In genomic region chr13:81944047-81944446, GRCm38 (mm10) we compare ENCODE assay signal across 9 mouse cellular contexts.
DNase-seq lines count a peak whose midpoint lies in the region; ATAC-seq and TF ChIP-seq lines count a peak whose summit lies in the region.
"Had no signal": no experiment of that assay in that cellular context is flagged by ENCODE, and none has a peak within 500 bp of the region (broad histone marks: within the 10 kb centered on the region; RNA-seq: fewer than 3 reads in every experiment).

No protein-coding gene starts in this region.

- WGBS in forebrain, embryonic 12.5 days, result 12% methylated on average over 9 of the region's 9 CpGs
- WGBS in liver, postnatal 0 days (ENCODE audit: insufficient replicate concordance), result 17% methylated on average over 9 of the region's 9 CpGs
- 11% methylated on average over 9 of the region's 9 CpGs for WGBS in neural tube, embryonic 15.5 days

- DNase-seq in c-Kit-positive CD71-negative TER-119-negative erythroid progenitor cells, embryonic 14.5 days (ENCODE audit: low read depth), result peak; percentile 63
- DNase-seq in heart, postnatal 10 days, result peak; percentile 82 to 91
- peak; percentile 89 to 90 for DNase-seq in kidney, postnatal 4 days
- DNase-seq in liver, postnatal 0 days, result peak; percentile 75

- peak; percentile 91 for ATAC-seq in forebrain, embryonic 12.5 days (ENCODE audit: low FRiP score)
- ATAC-seq in liver, postnatal 0 days, result no peak
- ATAC-seq in neural tube, embryonic 15.5 days (ENCODE audit: low FRiP score), result peak; percentile 93

- no peaks in the 10 kb centered on the region for H3K27me3 ChIP-seq in E14TG2a.4 (ENCODE audit: insufficient read depth, low read length)
- no peaks in the 10 kb centered on the region for H3K27me3 ChIP-seq in forebrain, embryonic 12.5 days
- no peaks in the 10 kb centered on the region for H3K27me3 ChIP-seq in liver, postnatal 0 days (ENCODE audit: insufficient read depth, low read length)
- no peaks in the 10 kb centered on the region for H3K27me3 ChIP-seq in neural tube, embryonic 15.5 days (replicated peaks)
- no peaks in the 10 kb centered on the region for H3K27me3 ChIP-seq in testis, adult 2 months (ENCODE audit: control insufficient read depth, insufficient read depth, low read length)
- H3K27me3 ChIP-seq: liver, embryonic 15.5 days had no signal

- H3K9ac ChIP-seq in forebrain, embryonic 12.5 days, result no peak overlapping the region
- H3K9ac ChIP-seq in liver, postnatal 0 days (replicated peaks), result no peak overlapping the region
- H3K9ac ChIP-seq in neural tube, embryonic 15.5 days (replicated peaks), result peak overlapping the region; percentile 45
- H3K9ac ChIP-seq: liver, embryonic 15.5 days had no signal

- H3K4me1 ChIP-seq in E14TG2a.4 (replicated peaks; ENCODE audit: low read depth, low read length), result 0 out of 2 replicates have a peak, but pooled peaks cover 2% of the 10 kb centered on the region
- peaks cover 11% of the 10 kb centered on the region for H3K4me1 ChIP-seq in forebrain, embryonic 12.5 days
- H3K4me1 ChIP-seq in liver, postnatal 0 days (ENCODE audit: insufficient read depth), result no peaks in the 10 kb centered on the region
- peaks cover 13% of the 10 kb centered on the region for H3K4me1 ChIP-seq in neural tube, embryonic 15.5 days
- no peaks in the 10 kb centered on the region for H3K4me1 ChIP-seq in testis, adult 2 months (ENCODE audit: control insufficient read depth, insufficient read depth, low read length)
- H3K4me1 ChIP-seq: liver, embryonic 15.5 days had no signal

- H3K27ac ChIP-seq in forebrain, embryonic 12.5 days, result no peak overlapping the region
- no peak overlapping the region for H3K27ac ChIP-seq in liver, postnatal 0 days (ENCODE audit: low read depth)
- H3K27ac ChIP-seq in neural tube, embryonic 15.5 days (replicated peaks), result no peak overlapping the region
- H3K27ac ChIP-seq in testis, adult 2 months (ENCODE audit: control insufficient read depth, insufficient read depth, low read depth, low read length), result no peak overlapping the region
- H3K27ac ChIP-seq: liver, embryonic 15.5 days had no signal

- intact Hi-C loops in heart, postnatal 10 days (cut with DNase I), result loop anchor here (1.0 to 10.0 kb wide), 3 partner anchors 411 to 1711 kb away; no protein-coding TSS in a partner anchor

- no peak overlapping the region for H3K4me3 ChIP-seq in E14TG2a.4 (replicated peaks; ENCODE audit: low read length)
- H3K4me3 ChIP-seq in forebrain, embryonic 12.5 days (replicated peaks), result peak overlapping the region; percentile 21
- H3K4me3 ChIP-seq in liver, postnatal 0 days (ENCODE audit: low read depth, low read length), result no peak overlapping the region
- H3K4me3 ChIP-seq in neural tube, embryonic 15.5 days (replicated peaks), result peak overlapping the region; percentile 37
- no peak overlapping the region; the same call in 1 of the 2 replicates for H3K4me3 ChIP-seq in testis, adult 2 months (ENCODE audit: control insufficient read depth, low read depth, low read length)
- H3K4me3 ChIP-seq: liver, embryonic 15.5 days had no signal

- no peaks in the 10 kb centered on the region for H3K9me3 ChIP-seq in E14TG2a.4 (ENCODE audit: low read length)
- no peaks in the 10 kb centered on the region for H3K9me3 ChIP-seq in forebrain, embryonic 12.5 days
- H3K9me3 ChIP-seq in liver, postnatal 0 days (ENCODE audit: low read length), result no peaks in the 10 kb centered on the region
- H3K9me3 ChIP-seq in neural tube, embryonic 15.5 days (replicated peaks), result no peaks in the 10 kb centered on the region
- H3K9me3 ChIP-seq: liver, embryonic 15.5 days had no signal

- no peak for TF ChIP-seq EP300 in liver, postnatal 0 days (IDR thresholded peaks at IDR 0.05; ENCODE audit: low read depth)

- H3K36me3 ChIP-seq in E14TG2a.4 (ENCODE audit: insufficient read depth, low read length), result no peaks in the 10 kb centered on the region
- H3K36me3 ChIP-seq in forebrain, embryonic 12.5 days (replicated peaks), result no peaks in the 10 kb centered on the region
- H3K36me3 ChIP-seq in liver, postnatal 0 days (replicated peaks; ENCODE audit: insufficient read depth, low read length), result no peaks in the 10 kb centered on the region
- H3K36me3 ChIP-seq in neural tube, embryonic 15.5 days, result no peaks in the 10 kb centered on the region
- no peaks in the 10 kb centered on the region for H3K36me3 ChIP-seq in testis, adult 2 months (ENCODE audit: control insufficient read depth, insufficient read depth, low read length)
- H3K36me3 ChIP-seq: liver, embryonic 15.5 days had no signal

- peak; percentile 57 for TF ChIP-seq CTCF in E14TG2a.4 (conservative IDR thresholded peaks at IDR 0.05; ENCODE audit: low read length)
- TF ChIP-seq CTCF in liver, postnatal 0 days (IDR thresholded peaks at IDR 0.05; ENCODE audit: low read depth), result peak; percentile 85
- TF ChIP-seq CTCF in testis, adult 2 months (IDR thresholded peaks at IDR 0.05; ENCODE audit: control insufficient read depth, insufficient read depth, insufficient replicate concordance, low read depth, low read length), result peak; percentile 81; the same call in 1 of the 2 replicates

- peak overlapping the region; percentile 43 for H3K4me2 ChIP-seq in forebrain, embryonic 12.5 days
- H3K4me2 ChIP-seq in liver, postnatal 0 days (ENCODE audit: low read depth, low read length), result peak overlapping the region; percentile 38; the same call in 1 of the 2 replicates
- peak overlapping the region; percentile 61 for H3K4me2 ChIP-seq in neural tube, embryonic 15.5 days
- H3K4me2 ChIP-seq: liver, embryonic 15.5 days had no signal

- TF ChIP-seq POLR2A in testis, adult 2 months (IDR thresholded peaks at IDR 0.05; ENCODE audit: control insufficient read depth, low read depth, low read length), result no peak

Comparison
In these comparisons a context has a peak if more than half of its experiments do, and no peak if none do; other contexts are left out.
1. H3K4me3 ChIP-seq: peak in forebrain, embryonic 12.5 days (single experiment) and neural tube, embryonic 15.5 days (single experiment); none in E14TG2a.4 (single experiment), liver, postnatal 0 days (single experiment) and testis, adult 2 months (single experiment).
2. Peak in every context shown above with its lines, with median percentiles within 50 percentile points of each other: CTCF ChIP-seq, DNase-seq and H3K4me2 ChIP-seq.